Mouse (Mus musculus) lung, postnatal 36 days (tissue): ENCODE measurements around the gene Bloc1s2.
A peak's percentile ranks its signal among the peaks of the same experiment; 100 is the strongest.

Experiments
- DNase-seq: peaks from one replicate; pipeline ENCODE4 v3.0.0; 2022; ENCODE audit warnings: mixed read lengths

Gene Bloc1s2

GRCm38 (mm10) chr19:44145702-44146567 lies at the start of gene Bloc1s2:
TSS of gene Bloc1s2 (minus strand) at chr19:44146446.
- DNase-seq, result peak; percentile 94

DNA sequence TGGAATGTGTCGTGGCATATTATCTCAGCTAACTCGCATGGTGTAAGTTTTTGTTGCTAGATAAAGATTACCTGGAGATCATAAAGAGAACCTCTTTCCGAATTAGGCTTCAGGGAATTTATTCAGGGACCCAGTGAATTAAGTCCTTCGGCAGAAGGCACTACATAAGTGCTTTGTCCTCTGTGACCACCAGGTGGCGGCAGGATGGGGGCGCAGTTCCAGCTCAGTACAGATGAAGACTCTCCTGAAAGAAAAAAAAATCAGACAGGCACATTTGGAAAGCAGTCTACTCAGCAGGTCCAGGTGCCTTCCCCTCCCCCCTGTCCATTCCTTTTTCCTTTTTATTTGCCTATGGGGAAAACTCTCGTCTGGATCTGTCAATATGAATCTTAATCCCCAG lies 48.9 kb upstream of the Bloc1s2 start:
- DNase-seq, result peak; percentile 69

DNA sequence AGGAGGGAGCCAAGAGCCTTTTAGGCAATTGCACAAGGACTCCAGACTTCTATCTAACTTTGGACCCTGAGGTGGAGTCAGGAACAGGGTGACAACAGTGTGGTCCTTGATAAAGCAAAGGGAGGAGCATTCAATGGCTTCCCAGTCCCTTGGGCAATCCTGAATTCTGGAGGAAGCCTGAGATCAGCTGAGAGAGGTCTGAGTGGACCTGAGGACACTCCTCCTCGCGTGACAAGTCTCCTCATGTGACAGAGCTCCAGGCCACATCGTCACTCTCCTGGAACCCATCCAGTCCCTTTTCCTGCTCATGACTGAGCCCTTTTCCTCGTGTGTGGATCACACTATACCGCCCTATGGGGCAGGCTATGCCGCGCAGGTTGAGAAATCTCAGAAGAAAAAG lies 47.7 kb upstream of the Bloc1s2 start:
- peak; percentile 80 for DNase-seq

DNA sequence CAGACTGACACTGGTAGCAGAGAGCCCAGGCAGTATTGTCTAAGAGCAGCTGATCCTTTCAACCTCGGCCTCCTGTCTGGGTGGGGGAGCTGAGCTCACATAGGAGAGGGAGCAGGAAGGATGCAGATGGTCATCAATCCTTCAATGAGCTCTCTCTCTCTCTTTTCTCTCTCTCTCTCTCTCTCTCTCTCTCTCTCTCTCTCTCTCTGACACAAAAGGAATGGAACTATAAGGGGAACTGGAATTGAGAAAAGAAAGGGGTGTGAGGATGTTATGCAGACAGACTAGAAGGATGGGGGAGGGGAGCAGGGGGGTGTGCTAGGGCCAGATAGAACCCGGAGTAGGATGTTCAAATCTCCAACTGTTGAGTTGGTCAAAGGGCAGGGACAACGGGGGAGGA lies 46.1 kb upstream of the Bloc1s2 start, which contains the start of gene Pkd2l1:
TSS of gene Pkd2l1 (minus strand) at position 101 of the 400 bp plus-strand sequence.
- no peak for DNase-seq

DNA sequence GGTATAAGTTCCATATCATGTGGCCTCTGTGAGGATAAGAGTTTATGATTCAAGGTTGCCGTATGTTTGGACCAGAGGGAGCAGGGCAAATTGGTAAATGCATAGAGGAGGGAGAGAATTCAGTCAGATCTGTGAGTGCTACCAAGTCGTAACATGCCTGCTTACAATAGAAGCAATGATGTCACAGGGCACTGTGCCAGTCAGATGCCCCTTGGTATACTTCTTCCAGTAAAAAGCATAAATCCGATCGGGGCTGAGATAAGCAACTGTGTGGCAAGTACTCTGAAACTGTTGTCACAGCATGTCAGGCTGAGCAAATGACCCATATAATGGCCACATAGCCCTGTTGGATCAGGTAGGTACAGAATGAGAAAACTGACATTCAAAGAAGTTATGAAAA lies 42.8 kb upstream of the Bloc1s2 start:
- no peak for DNase-seq

- no peak for DNase-seq
These were observed 37.7 kb upstream of the Bloc1s2 start for GRCm38 (mm10) chr19:44183968-44184367.

GRCm38 (mm10) chr19:44180502-44180901 lies 34.3 kb upstream of the Bloc1s2 start:
- DNase-seq, result no peak

DNA sequence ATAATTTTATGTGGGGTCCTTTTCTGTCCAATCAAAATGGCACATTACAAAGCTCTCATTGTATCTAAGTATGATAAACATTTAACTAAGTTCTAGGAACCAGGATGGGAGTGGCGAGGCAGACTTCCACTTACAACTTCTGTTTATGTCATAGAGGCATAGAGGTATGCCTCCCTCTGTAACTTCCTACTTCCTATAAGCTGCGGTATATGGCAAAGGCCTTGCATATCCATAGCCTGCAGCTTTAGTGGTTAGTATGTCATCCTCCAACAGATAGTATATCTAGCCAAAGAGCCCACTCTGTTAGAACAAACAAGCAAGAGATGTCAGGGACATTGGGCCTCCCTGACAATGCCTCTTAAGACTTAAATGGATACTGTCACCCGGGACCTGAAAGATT lies 30.5 kb upstream of the Bloc1s2 start:
- DNase-seq, result no peak

DNA sequence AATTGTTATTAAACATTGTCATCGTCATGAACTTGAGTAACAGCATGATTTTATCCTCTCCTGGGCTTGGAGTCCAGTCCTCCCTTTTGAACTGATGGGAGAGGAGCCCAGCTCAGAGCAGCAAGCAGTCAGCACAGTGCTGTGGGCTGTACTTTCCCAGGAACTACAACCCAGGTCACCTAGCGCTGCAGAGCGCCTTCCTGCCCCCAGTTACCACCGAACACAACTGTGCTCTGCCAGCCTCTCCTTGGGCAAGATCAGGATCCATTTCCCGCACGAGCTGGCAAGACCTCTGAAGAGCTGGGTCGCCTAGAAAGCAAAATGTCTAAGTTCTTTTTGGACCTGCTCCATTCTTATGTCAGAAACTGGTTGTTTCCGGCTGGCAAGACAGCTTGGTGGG lies 28.6 kb upstream of the Bloc1s2 start:
- no peak for DNase-seq

GRCm38 (mm10) chr19:44161515-44161914 lies 15.3 kb upstream of the Bloc1s2 start:
- peak; percentile 13 for DNase-seq

GRCm38 (mm10) chr19:44159386-44159785 lies 13.1 kb upstream of the Bloc1s2 start:
- no peak for DNase-seq

DNA sequence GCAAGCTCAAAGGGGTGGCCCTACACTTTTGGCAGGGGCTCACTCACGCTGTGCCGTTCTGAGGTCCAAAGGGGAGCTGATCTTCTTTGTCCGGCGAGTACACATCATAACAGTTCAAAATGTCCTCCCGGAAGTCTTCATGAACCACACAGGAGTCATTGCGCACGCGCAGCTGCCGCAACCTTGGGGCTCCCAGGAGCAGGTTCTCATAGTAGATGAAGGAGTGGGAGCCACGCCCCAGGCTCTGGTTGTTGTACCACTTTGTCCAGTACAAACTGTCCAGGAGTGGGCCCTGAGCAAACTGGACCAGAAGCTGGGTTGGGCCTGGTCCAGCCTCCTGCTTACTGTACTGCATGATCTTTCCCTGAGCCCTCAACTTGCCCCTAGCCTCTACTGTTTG lies 10.8 kb upstream of the Bloc1s2 start:
- no peak for DNase-seq

GRCm38 (mm10) chr19:44153781-44154180 lies 7.5 kb upstream of the Bloc1s2 start:
- no peak for DNase-seq

DNA sequence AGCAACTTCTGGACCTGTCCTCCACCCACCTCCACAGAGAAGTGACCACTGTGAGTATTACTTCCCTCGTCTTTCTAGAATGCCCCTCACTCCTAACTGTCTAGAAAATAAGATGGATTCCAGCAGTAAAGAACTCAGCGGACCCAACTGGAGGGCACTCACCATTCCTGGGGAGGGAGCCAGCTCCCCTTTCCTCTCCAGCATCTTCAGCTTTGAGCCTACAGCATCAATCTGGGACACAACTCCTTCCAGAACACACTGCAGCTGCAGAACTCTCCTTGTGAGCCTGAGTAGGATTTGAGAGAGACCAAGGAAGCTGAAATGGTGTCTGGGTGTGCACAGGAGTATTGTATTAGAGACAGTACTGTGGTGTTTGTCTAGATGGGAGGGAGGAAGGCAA lies 2.7 kb upstream of the Bloc1s2 start:
- DNase-seq, result no peak

DNA sequence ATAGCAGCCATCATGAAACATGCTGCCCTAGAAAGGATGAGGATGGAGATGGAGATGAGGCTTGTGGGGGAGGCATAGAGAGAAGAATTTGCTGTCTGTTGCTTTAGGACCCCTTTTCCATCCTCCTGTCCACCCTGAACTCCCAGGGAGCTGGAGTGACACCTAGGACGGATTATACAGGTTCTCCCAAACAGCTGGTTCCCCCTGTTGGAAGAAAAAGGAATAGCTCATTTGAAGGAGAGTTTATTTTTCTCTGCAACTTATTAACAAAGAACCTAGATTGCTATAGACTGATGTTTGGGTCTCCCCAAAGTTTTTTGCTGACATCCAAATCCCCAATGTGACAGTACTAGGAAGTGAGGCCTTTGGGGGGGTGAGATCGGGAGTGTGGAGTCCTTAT lies 2.1 kb upstream of the Bloc1s2 start:
- DNase-seq, result no peak

GRCm38 (mm10) chr19:44146951-44147350 lies 705 bp upstream of the Bloc1s2 start:
- DNase-seq, result no peak

- no peak for DNase-seq
These were observed 278 bp upstream of the Bloc1s2 start for GRCm38 (mm10) chr19:44146568-44146879.

DNA sequence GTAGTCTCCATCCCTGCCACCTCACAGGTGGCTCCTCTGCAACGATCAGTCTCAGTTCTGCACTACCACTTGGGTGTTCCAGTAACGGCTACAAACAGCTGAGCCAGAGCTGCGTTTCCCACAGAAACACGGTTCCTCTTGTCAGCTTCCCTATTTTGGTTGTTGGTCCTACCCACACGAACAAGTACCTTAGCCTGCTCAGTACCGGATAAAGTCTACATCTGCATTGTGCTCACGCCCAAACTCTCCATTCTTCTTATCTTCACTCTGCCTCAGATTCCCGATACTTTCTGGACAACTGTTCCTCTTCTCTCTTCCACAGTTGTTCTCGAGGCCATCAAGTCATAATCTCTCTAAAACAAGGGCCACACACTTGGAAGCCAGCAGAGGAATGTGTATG lies 1.9 kb downstream of the Bloc1s2 start:
- peak; percentile 48 for DNase-seq

- no peak for DNase-seq
These were observed 10.2 kb downstream of the Bloc1s2 start for GRCm38 (mm10) chr19:44135960-44136485.

GRCm38 (mm10) chr19:44135072-44135959 lies 10.9 kb downstream of the Bloc1s2 start, which contains the start of gene Cwf19l1:
TSS of gene Cwf19l1 (minus strand) at chr19:44135876.
- peak; percentile 93 for DNase-seq

- no peak for DNase-seq
These were observed 13.3 kb downstream of the Bloc1s2 start for GRCm38 (mm10) chr19:44132917-44133316.

GRCm38 (mm10) chr19:44128560-44128959 lies 17.7 kb downstream of the Bloc1s2 start:
- DNase-seq, result no peak

DNA sequence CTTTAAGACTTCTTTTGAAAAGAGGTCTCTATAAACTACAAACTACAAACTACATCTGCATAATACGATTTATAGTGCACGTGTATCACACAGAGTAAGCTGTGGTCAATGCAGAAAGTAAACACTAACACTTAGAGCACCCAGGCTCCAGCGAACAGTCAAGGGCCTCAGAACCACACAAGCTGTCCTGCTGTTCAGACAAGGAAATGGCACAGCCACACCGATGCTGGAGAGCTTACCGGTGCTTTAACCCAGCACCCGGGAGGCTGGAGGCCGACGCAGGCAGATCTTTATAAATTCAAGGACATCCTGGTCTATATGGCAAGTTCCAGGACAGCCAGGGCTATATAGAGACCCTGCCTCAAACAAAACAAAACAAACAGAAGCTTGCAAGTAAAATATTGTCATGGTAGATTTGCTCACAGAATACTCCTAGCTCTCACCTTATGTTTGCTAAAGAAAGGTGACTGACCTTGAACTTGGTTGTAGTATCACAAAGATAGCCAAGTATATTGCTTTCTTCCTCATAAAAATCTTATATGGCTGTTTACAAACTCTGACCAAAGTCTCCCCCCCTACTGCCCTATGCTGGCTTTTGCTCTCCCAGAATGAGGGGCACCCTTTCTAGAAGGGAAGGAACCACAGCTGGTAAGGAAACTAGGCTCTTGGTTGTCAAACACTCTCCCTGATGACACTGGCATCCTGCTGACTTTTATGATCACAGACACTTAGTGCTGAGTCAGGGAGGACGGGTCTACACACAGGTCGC lies 18.3 kb downstream of the Bloc1s2 start:
- no peak for DNase-seq
